Mouse (Mus musculus) erythroblast, embryonic 14.5 days (primary cell): ENCODE results near the gene Cp.

Experiments
- GATA1 ChIP-seq: IDR thresholded peaks from 2 replicates; pipeline ENCODE4 v1.6.1; 2012; ENCODE audit warnings: low read length, inconsistent platforms, mixed read lengths
- TAL1 ChIP-seq: IDR thresholded peaks from 3 replicates; pipeline ENCODE4 v1.6.1; 2012; ENCODE audit warnings: low read length, inconsistent platforms, mixed read lengths

GRCm38 (mm10) chr3:19961341-19961740, 4.5 kb downstream of the Cp start:
- TF ChIP-seq GATA1 (no peak), TAL1 (no peak)
